Mouse (Mus musculus) midbrain, postnatal 0 days (tissue): ENCODE measurements at regions not wholly inside any gene's neighbourhood (a gene's known extent, or its start where the extent isn't known, plus 50 kb on each side); places are given as distances from the start of the nearest gene placed in this dataset.
"Not testable (repeated sequence)": the region's sequence is repeated elsewhere in the genome, so short reads cannot be mapped to it uniquely, and the experiment has no call there.

Source experiments
- ATAC-seq: fragments of 200-750 bp; cut with Nextera tagmentation; 2 replicates; pipeline ENCODE4 v1.8.0; 2017; ENCODE audit warnings: moderate number of reproducible peaks, mild to moderate bottlenecking, moderate TSS enrichment, moderate library complexity; ENCODE audit not compliant: low FRiP score
- DNase-seq: peaks from one replicate; pipeline ENCODE4 v3.0.0-alpha.2; 2015; ENCODE audit warnings: low spot score
- H3K27ac ChIP-seq: fragments of 300-500 bp; sonication (generic); 2 replicates; pipeline ENCODE4 v1.5.1; 2014; ENCODE audit warnings: low read depth, mild to moderate bottlenecking, low read length, mixed read lengths
- H3K27me3 ChIP-seq: fragments of 300-500 bp; sonication (generic); 2 replicates; pipeline ENCODE4 v1.6.1; 2014; ENCODE audit warnings: low read length, control low read depth, mixed read lengths; ENCODE audit not compliant: insufficient read depth
- H3K36me3 ChIP-seq: fragments of 300-500 bp; sonication (generic); 2 replicates; pipeline ENCODE4 v1.6.1; 2014; ENCODE audit warnings: low read length, control low read depth, mixed read lengths; ENCODE audit not compliant: insufficient read depth
- H3K4me1 ChIP-seq: fragments of 300-500 bp; sonication (generic); 2 replicates; pipeline ENCODE4 v1.6.1; 2014; ENCODE audit warnings: mild to moderate bottlenecking, control low read depth, antibody characterized with exemption, low read length, mixed read lengths; ENCODE audit not compliant: insufficient read depth
- H3K4me2 ChIP-seq: fragments of 300-500 bp; sonication (generic); 2 replicates; pipeline ENCODE4 v1.6.1; 2014; ENCODE audit warnings: low read depth, mild to moderate bottlenecking, low read length, mixed read lengths; ENCODE audit not compliant: poor library complexity, severe bottlenecking
- H3K4me3 ChIP-seq: fragments of 300-500 bp; sonication (generic); 2 replicates; pipeline ENCODE4 v1.5.1; 2014; ENCODE audit warnings: low read depth, mild to moderate bottlenecking, low read length, moderate library complexity
- H3K9ac ChIP-seq: fragments of 300-500 bp; sonication (generic); replicated peaks from 2 replicates; pipeline ENCODE4 v1.6.1; 2014; ENCODE audit warnings: mild to moderate bottlenecking, low read length, moderate library complexity, mixed read lengths; ENCODE audit not compliant: poor library complexity, severe bottlenecking
- H3K9me3 ChIP-seq: fragments of 300-500 bp; sonication (generic); 2 replicates; pipeline ENCODE4 v1.6.1; 2016; ENCODE audit warnings: low read length, control low read depth
- CTCF ChIP-seq: IDR thresholded peaks from 2 replicates; pipeline ENCODE4 v1.5.1; 2016; ENCODE audit warnings: antibody characterized with exemption, mild to moderate bottlenecking
- WGBS: fragments of 180-500 bp; shearing (Covaris S2); extraction: QIAGEN DNeasy Blood & Tissue Kit; methylation state at CpG from one replicate; pipeline ENCODE4 v1.1.7; 2014; 5-methylcytosine and 5-hydroxymethylcytosine counted together

GRCm38 (mm10) chr8:5285708-5286161, 180.6 kb upstream of the Slc10a2 start:
- no peak overlapping the region for H3K27ac ChIP-seq
- H3K4me1 ChIP-seq: no peaks in the 10 kb centered on the region
- peak; percentile 16; the same call in 1 of the 2 replicates for ATAC-seq
- no peak overlapping the region for H3K9ac ChIP-seq
- no peaks in the 10 kb centered on the region for H3K9me3 ChIP-seq
- no peak for TF ChIP-seq CTCF
- H3K4me2 ChIP-seq: no peak overlapping the region
- peak; percentile 68 for DNase-seq
- 54% methylated on average over 5 of the region's 5 CpGs for WGBS
- no peaks in the 10 kb centered on the region for H3K27me3 ChIP-seq
- H3K4me3 ChIP-seq: no peak overlapping the region
- no peaks in the 10 kb centered on the region for H3K36me3 ChIP-seq

DNA sequence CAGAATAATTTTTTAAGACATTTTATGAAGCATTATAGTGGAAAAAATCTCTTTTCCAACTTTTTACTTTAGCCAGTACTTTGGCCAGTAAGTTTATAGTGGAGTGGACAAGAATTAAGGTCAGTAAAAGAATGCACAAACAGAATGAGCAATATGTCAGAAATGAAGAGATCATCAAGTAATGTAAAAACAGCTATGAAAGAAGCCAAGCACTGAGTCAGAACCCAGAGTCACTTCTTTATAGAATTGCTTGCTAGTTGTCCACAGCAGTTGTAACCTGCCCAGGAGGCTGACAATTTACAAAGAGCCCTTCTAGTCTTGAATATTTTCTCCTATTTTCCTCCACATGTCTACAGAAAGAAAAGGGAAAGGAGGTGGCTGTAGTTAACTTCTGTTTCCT, 178.6 kb upstream of the Slc10a2 start:
- no peak overlapping the region for H3K4me2 ChIP-seq
- no peak overlapping the region for H3K27ac ChIP-seq
- no peaks in the 10 kb centered on the region for H3K9me3 ChIP-seq
- no peak for TF ChIP-seq CTCF
- H3K4me1 ChIP-seq: no peaks in the 10 kb centered on the region
- ATAC-seq: no peak
- H3K4me3 ChIP-seq: no peak overlapping the region
- DNase-seq: no peak
- H3K9ac ChIP-seq: no peak overlapping the region
- H3K36me3 ChIP-seq: no peaks in the 10 kb centered on the region
- no peaks in the 10 kb centered on the region for H3K27me3 ChIP-seq

DNA sequence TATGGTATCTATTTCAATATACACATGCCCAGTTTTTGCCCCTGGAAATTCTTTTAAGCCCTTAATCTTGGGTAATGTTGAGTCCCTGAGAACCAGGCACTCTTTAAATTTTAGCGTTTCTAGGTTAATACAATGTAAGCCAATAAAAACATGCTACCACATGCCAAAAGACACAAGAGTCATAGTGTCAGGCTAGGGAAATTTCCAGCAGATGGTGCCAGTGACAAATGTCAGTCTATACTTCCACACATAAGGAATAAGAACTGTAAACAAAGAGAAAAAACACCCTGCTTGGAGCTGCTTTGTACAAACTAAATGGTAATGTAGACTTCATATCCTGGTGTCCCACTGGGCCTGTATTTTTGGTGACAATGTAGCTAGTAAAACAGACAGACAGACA, 157.2 kb upstream of the Slc10a2 start:
- no peaks in the 10 kb centered on the region for H3K4me1 ChIP-seq
- H3K4me3 ChIP-seq: no peak overlapping the region
- WGBS: 73% methylated on average over 1 of the region's 1 CpGs
- H3K4me2 ChIP-seq: no peak overlapping the region
- ATAC-seq (no peak), DNase-seq (peak; percentile 2)
- no peaks in the 10 kb centered on the region for H3K27me3 ChIP-seq
- H3K9me3 ChIP-seq: no peaks in the 10 kb centered on the region
- no peak overlapping the region for H3K9ac ChIP-seq
- no peaks in the 10 kb centered on the region for H3K36me3 ChIP-seq
- TF ChIP-seq CTCF: no peak
- H3K27ac ChIP-seq: no peak overlapping the region

DNA sequence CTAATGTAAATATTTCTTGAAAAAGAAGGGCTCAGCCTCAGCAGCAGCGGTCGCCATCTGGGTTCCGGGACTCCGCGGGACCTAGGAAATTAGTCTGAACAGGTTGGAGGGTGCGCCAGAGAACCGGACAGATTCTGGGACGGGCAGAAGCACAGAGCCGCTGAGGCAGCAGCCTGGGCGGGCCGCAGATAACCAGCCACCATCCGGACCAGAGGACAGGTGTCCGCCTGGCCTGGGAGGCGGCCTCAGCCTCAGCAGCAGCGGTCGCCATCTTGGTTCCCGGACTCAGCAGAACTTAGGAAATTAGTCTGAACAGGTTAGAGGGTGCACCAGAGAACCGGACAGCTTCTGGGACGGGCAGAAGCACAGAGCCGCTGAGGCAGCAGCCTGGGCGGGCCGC, 136.7 kb upstream of the Slc10a2 start:
- ATAC-seq, DNase-seq, H3K4me3 ChIP-seq, H3K4me1 ChIP-seq, H3K9ac ChIP-seq, H3K27me3 ChIP-seq, H3K27ac ChIP-seq, H3K9me3 ChIP-seq, H3K4me2 ChIP-seq, H3K36me3 ChIP-seq: not testable (repeated sequence)
- WGBS: 95% methylated on average over 16 of the region's 22 CpGs
